ENCODE assay signal across 15 mouse cellular contexts in the genomic region with DNA sequence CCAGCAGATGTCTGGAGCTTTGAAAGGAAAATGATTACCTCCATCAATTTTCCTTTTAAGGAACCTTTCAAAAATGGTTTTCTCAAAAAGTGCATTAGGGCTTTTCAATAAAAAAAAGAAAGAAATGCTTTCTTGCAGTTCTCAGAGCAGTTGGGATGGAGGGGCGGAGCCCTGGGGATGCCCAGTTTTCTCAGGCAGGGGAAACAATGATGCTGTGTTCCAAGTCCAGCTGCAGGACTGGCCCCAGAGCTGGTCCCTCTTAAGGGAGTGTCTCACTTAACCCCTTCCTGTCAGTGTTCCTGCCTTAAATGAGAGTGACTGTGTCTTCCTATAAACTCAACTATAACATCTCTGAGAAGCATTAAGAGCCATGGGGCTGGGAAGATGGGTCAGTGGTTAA.
DNase-seq lines count a peak whose midpoint lies in the region; ATAC-seq and TF ChIP-seq lines count a peak whose summit lies in the region.
"Had no signal": no experiment of that assay in that cellular context is flagged by ENCODE, and none has a peak within 500 bp of the region (broad histone marks: within the 10 kb centered on the region; RNA-seq: fewer than 3 reads in every experiment).

No protein-coding gene starts in this region.

- no peak overlapping the region for H3K4me2 ChIP-seq in intestine, embryonic 14.5 days (ENCODE audit: low read length)
- no peak overlapping the region for H3K4me2 ChIP-seq in intestine, postnatal 0 days (replicated peaks; ENCODE audit: low read depth)
- H3K4me2 ChIP-seq in neural tube, embryonic 11.5 days (ENCODE audit: low read depth): no peak overlapping the region
- H3K4me2 ChIP-seq in hindbrain, postnatal 0 days (ENCODE audit: low read depth, low read length): no peak overlapping the region

- no peaks in the 10 kb centered on the region for H3K4me1 ChIP-seq in intestine, embryonic 14.5 days (replicated peaks; ENCODE audit: control insufficient read depth, insufficient read depth, low read length)
- H3K4me1 ChIP-seq in intestine, postnatal 0 days (replicated peaks; ENCODE audit: control insufficient read depth, insufficient read depth, low read length): no peaks in the 10 kb centered on the region
- H3K4me1 ChIP-seq in neural tube, embryonic 11.5 days (ENCODE audit: control insufficient read depth, insufficient read depth, low read length): no peaks in the 10 kb centered on the region; the same call in 1 of the 2 replicates
- H3K4me1 ChIP-seq in hindbrain, postnatal 0 days (ENCODE audit: insufficient read depth, low read length): peaks cover 6% of the 10 kb centered on the region; the same call in 1 of the 2 replicates

- H3K9me3 ChIP-seq in intestine, embryonic 14.5 days (ENCODE audit: control insufficient read depth, low read length): 0 out of 2 replicates have a peak, but pooled peaks cover 6% of the 10 kb centered on the region
- no peaks in the 10 kb centered on the region for H3K9me3 ChIP-seq in intestine, postnatal 0 days (ENCODE audit: control insufficient read depth)
- no peaks in the 10 kb centered on the region for H3K9me3 ChIP-seq in neural tube, embryonic 11.5 days (ENCODE audit: control insufficient read depth, low read length)
- no peaks in the 10 kb centered on the region for H3K9me3 ChIP-seq in hindbrain, postnatal 0 days (ENCODE audit: low read length)

- peak; percentile 50; the same call in 1 of the 2 replicates for ATAC-seq in intestine, embryonic 14.5 days (replicated peaks; ENCODE audit: low FRiP score, low TSS enrichment, low read depth)
- no peak for ATAC-seq in intestine, postnatal 0 days
- ATAC-seq in neural tube, embryonic 11.5 days (ENCODE audit: insufficient read depth, low FRiP score, low TSS enrichment): no peak
- peak; percentile 67 for ATAC-seq in hindbrain, postnatal 0 days

- no peaks in the 10 kb centered on the region for H3K36me3 ChIP-seq in intestine, embryonic 14.5 days (ENCODE audit: control insufficient read depth, insufficient read depth, low read length)
- no peaks in the 10 kb centered on the region for H3K36me3 ChIP-seq in intestine, postnatal 0 days (ENCODE audit: control insufficient read depth, insufficient read depth)
- H3K36me3 ChIP-seq in neural tube, embryonic 11.5 days (ENCODE audit: control insufficient read depth, insufficient read depth, low read length): no peaks in the 10 kb centered on the region
- no peaks in the 10 kb centered on the region for H3K36me3 ChIP-seq in hindbrain, postnatal 0 days (ENCODE audit: insufficient read depth, low read length)

- no peak overlapping the region for H3K9ac ChIP-seq in intestine, embryonic 14.5 days (ENCODE audit: low read length)
- H3K9ac ChIP-seq in intestine, postnatal 0 days (ENCODE audit: low read depth, low read length): no peak overlapping the region
- H3K9ac ChIP-seq in neural tube, embryonic 11.5 days (ENCODE audit: low read length): no peak overlapping the region
- H3K9ac ChIP-seq in hindbrain, postnatal 0 days (replicated peaks; ENCODE audit: low read length): no peak overlapping the region
- H3K9ac ChIP-seq: liver, embryonic 14.5 days had no signal

- DNase-seq in intestine, embryonic 14.5 days (ENCODE audit: low spot score): no peak
- peak; percentile 53 for DNase-seq in neural tube, embryonic 11.5 days (ENCODE audit: low spot score)
- no peak for DNase-seq in neural tube, embryonic 10.5 days (ENCODE audit: extremely low spot score, low spot score)
- peak; percentile 21 for DNase-seq in forelimb bud, embryonic 11.5 days (ENCODE audit: low read depth, low spot score)
- DNase-seq in hindbrain, postnatal 0 days (ENCODE audit: low spot score): peak; percentile 43
- DNase-seq in kidney, postnatal 10 days: no peak
- DNase-seq in frontal cortex, postnatal 14 days (ENCODE audit: low spot score in 2 of 2): no peak
- DNase-seq: cerebellum, adult 8-10 months; heart, adult 18-20 months; lung, postnatal 10 days; right cerebral cortex, postnatal 4 days; thymus, postnatal 14 days had no signal

- H3K4me3 ChIP-seq in intestine, embryonic 14.5 days (ENCODE audit: low read depth, low read length): no peak overlapping the region
- no peak overlapping the region for H3K4me3 ChIP-seq in intestine, postnatal 0 days (ENCODE audit: low read depth, low read length)
- no peak overlapping the region for H3K4me3 ChIP-seq in neural tube, embryonic 11.5 days (ENCODE audit: low read depth, low read length)
- no peak overlapping the region for H3K4me3 ChIP-seq in hindbrain, postnatal 0 days (ENCODE audit: low read length)

- no peak for TF ChIP-seq CTCF in intestine, postnatal 0 days (IDR thresholded peaks at IDR 0.05; ENCODE audit: low read depth)
- no peak for TF ChIP-seq CTCF in hindbrain, postnatal 0 days (IDR thresholded peaks at IDR 0.05; ENCODE audit: low read depth)

- no peaks in the 10 kb centered on the region for H3K27me3 ChIP-seq in intestine, embryonic 14.5 days (replicated peaks; ENCODE audit: control insufficient read depth, insufficient read depth, low read length)
- no peaks in the 10 kb centered on the region for H3K27me3 ChIP-seq in intestine, postnatal 0 days (replicated peaks; ENCODE audit: control insufficient read depth, insufficient read depth, low read length)
- no peaks in the 10 kb centered on the region for H3K27me3 ChIP-seq in neural tube, embryonic 11.5 days (ENCODE audit: control insufficient read depth, insufficient read depth, low read length)
- no peaks in the 10 kb centered on the region for H3K27me3 ChIP-seq in hindbrain, postnatal 0 days (ENCODE audit: insufficient read depth, low read length)

- no peak overlapping the region for H3K27ac ChIP-seq in intestine, embryonic 14.5 days (ENCODE audit: low read depth)
- H3K27ac ChIP-seq in intestine, postnatal 0 days (ENCODE audit: low read depth, low read length): no peak overlapping the region
- H3K27ac ChIP-seq in neural tube, embryonic 11.5 days (ENCODE audit: low read depth, low read length): no peak overlapping the region; the same call in 1 of the 2 replicates
- H3K27ac ChIP-seq in hindbrain, postnatal 0 days: peak overlapping the region; percentile 48; the same call in 1 of the 2 replicates
- H3K27ac ChIP-seq: kidney, postnatal 0 days; liver, embryonic 14.5 days had no signal

- 74% methylated on average over 1 of the region's 1 CpGs for WGBS in intestine, embryonic 14.5 days
- 77% methylated on average over 1 of the region's 1 CpGs for WGBS in intestine, postnatal 0 days
- 67% methylated on average over 1 of the region's 1 CpGs for WGBS in neural tube, embryonic 11.5 days
- WGBS in hindbrain, postnatal 0 days: 72% methylated on average over 1 of the region's 1 CpGs

Comparison
In these comparisons a context has a peak if more than half of its experiments do, and no peak if none do; other contexts are left out.
1. ATAC-seq: peak in intestine, embryonic 14.5 days (single experiment) and hindbrain, postnatal 0 days (single experiment); none in intestine, postnatal 0 days (single experiment) and neural tube, embryonic 11.5 days (single experiment).
2. DNase-seq: peak in neural tube, embryonic 11.5 days (single experiment), forelimb bud, embryonic 11.5 days (single experiment) and hindbrain, postnatal 0 days (single experiment); none in intestine, embryonic 14.5 days (single experiment), neural tube, embryonic 10.5 days (single experiment), kidney, postnatal 10 days (single experiment) and frontal cortex, postnatal 14 days (0 of 2).